Mouse (Mus musculus) small intestine, adult 2 months (tissue): Measurements from ENCODE around the gene Pdss2. TPM values are rescaled to one million over a fixed set of nuclear protein-coding genes. Genes with fewer than 3 reads are reported as not detected.

ENCODE experiments used
- H3K27ac ChIP-seq: fragments of 200-500 bp; 2 replicates; pipeline ENCODE4 v1.5.1; 2012; ENCODE audit warnings: low read depth, low read length, control low read depth, inconsistent platforms; ENCODE audit not compliant: insufficient read depth
- H3K27me3 ChIP-seq: fragments of 200-500 bp; 2 replicates; pipeline ENCODE4 v1.6.1; 2012; ENCODE audit warnings: mild to moderate bottlenecking, moderate library complexity, low read length, inconsistent platforms; ENCODE audit not compliant: control insufficient read depth, insufficient read depth
- H3K36me3 ChIP-seq: fragments of 200-500 bp; 2 replicates; pipeline ENCODE4 v1.6.1; 2012; ENCODE audit warnings: mild to moderate bottlenecking, low read length, control low read depth, inconsistent platforms; ENCODE audit not compliant: control insufficient read depth, insufficient read depth
- H3K4me1 ChIP-seq: fragments of 200-500 bp; 2 replicates; pipeline ENCODE4 v1.6.1; 2012; ENCODE audit warnings: low read length, inconsistent platforms, mixed read lengths; ENCODE audit not compliant: control insufficient read depth, insufficient read depth, insufficient read length
- H3K4me3 ChIP-seq: fragments of 200-500 bp; 2 replicates; pipeline ENCODE4 v1.5.1; 2012; ENCODE audit warnings: low read depth, mild to moderate bottlenecking, control low read depth, inconsistent platforms, low read length, moderate library complexity
- CTCF ChIP-seq: fragments of 200-500 bp; IDR thresholded peaks from 2 replicates; pipeline ENCODE4 v1.5.1; 2012; ENCODE audit warnings: low read depth, mild to moderate bottlenecking, control low read depth, inconsistent platforms, low read length, moderate library complexity, mixed read lengths; ENCODE audit not compliant: insufficient replicate concordance, insufficient read length; ENCODE audit errors: extremely low read depth
- POLR2A ChIP-seq: fragments of 200-500 bp; IDR thresholded peaks from 2 replicates; pipeline ENCODE4 v1.6.1; 2012; ENCODE audit warnings: low read depth, mild to moderate bottlenecking, control low read depth, inconsistent platforms, low read length, moderate library complexity
- WGBS: fragments of 180-500 bp; shearing (Covaris S2); methylation state at CpG from one replicate; pipeline ENCODE4 v1.1.7; 2018; 5-methylcytosine and 5-hydroxymethylcytosine counted together
- polyA plus RNA-seq: library from polyadenylated mRNA; depleted of rRNA; stranded (reverse); fragments of >200 nt; gene quantifications from 2 replicates; pipeline ENCODE4 v1.2.3, GENCODE M21; 2012

Pdss2 gene
- polyA plus RNA-seq, 1 experiment: 10.5 TPM

- Histone ChIP-seq H3K27me3 (peaks cover 6% of the 10 kb centered on the region), H3K4me1 (peaks cover 2% of the 10 kb centered on the region; the same call in 1 of the 2 replicates), H3K27ac (peak overlapping the region; percentile 4; the same call in 1 of the 2 replicates), H3K36me3 (no peaks in the 10 kb centered on the region), H3K4me3 (peak overlapping the region; percentile 71)
- 3% methylated on average over 42 of the region's 42 CpGs for WGBS
- no peak for TF ChIP-seq CTCF
- TF ChIP-seq POLR2A: no peak
Observed at GRCm38 (mm10) chr10:43477865-43478681, 256.8 kb downstream of the Pdss2 start.

DNA sequence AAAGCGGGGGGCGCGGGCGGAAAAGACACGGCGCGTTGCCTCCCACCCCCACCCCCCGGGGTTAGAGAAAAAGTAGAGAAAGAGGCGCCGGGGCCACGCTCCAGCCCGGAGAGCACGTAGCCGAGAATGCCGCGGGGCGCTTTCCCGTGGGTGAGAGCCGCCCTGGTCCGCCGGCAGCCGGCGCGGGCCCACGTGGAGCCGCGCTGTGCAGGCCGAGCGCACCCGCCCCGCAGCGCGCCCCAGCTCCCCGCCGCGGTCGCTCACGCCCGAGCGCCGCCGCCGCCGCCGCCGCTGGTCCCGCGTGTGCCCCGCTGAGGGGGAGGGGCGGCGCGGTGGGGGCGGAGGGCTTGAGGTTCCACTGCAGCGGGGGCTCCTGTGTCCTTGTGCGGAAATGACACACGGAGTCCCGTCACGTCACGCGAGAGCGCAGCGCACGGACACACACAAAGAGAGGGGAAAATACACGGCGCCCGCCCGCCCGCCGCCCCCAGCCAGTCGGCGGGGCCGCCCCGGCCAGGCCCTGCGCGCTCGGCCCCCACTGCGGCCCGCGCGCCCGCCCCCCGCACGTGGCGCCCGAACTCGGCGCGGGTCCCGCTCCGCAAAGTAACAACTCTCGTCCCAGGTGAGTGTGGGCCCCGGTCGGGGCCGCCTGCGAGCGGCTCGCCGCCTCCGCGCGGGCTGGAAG, 257.6 kb downstream of the Pdss2 start, which contains the start of gene Bend3:
Gene Bend3 (plus strand): TSS at position 81 of the 685 bp plus-strand sequence.
- H3K36me3 ChIP-seq: no peaks in the 10 kb centered on the region
- TF ChIP-seq POLR2A (no peak), CTCF (no peak)
- peaks cover 3% of the 10 kb centered on the region; the same call in 1 of the 2 replicates for H3K27me3 ChIP-seq
- peaks cover 2% of the 10 kb centered on the region; the same call in 1 of the 2 replicates for H3K4me1 ChIP-seq
- H3K4me3 ChIP-seq: peak within 1 kb of the TSS; percentile 71
- WGBS: under 1% methylated on average over 99 of the region's 101 CpGs
- peak within 1 kb of the TSS; percentile 54 for H3K27ac ChIP-seq

- Histone ChIP-seq H3K27ac (peak overlapping the region; percentile 64), H3K36me3 (no peaks in the 10 kb centered on the region), H3K4me1 (peaks cover 2% of the 10 kb centered on the region; the same call in 1 of the 2 replicates), H3K27me3 (peaks cover 3% of the 10 kb centered on the region; the same call in 1 of the 2 replicates), H3K4me3 (peak overlapping the region; percentile 71)
- WGBS: under 1% methylated on average over 97 of the region's 103 CpGs
- TF ChIP-seq CTCF (peak; percentile 75), POLR2A (peak; percentile 24)
Observed at GRCm38 (mm10) chr10:43479436-43480157, 258.3 kb downstream of the Pdss2 start.

DNA sequence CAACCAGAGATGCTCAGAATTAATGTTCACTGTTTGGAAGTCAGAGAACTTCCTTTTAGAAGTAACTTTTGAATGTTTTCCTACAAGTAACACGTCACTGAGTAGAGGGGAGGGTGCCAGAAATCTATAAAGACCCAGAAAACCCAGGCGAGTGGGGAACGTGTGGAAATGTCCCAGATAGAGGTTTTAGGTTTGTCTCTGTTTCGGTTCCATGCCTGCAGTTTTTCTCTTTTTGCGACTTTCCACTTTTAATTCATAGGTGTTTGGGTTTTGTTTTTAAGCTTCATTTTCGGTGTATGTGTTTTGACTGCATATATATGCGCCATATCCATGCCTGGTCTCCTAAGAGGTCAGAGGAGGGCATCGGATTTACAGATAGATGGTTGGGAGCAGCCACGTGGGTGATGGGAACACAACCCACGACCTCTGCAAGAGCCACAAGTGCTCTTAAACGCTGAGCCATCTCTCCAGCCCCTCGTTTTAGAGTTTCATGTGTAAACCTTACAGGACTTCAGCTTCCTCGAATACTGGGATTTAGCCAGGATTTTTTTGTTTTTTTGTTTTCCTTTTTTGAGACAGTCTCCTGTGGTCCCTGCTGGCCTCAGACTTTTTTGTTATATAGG, 259.1 kb downstream of the Pdss2 start:
- H3K27ac ChIP-seq: peak overlapping the region; percentile 64
- 27% methylated on average over 13 of the region's 13 CpGs for WGBS
- no peak for TF ChIP-seq CTCF
- no peak for TF ChIP-seq POLR2A
- no peaks in the 10 kb centered on the region for H3K36me3 ChIP-seq
- peaks cover 2% of the 10 kb centered on the region; the same call in 1 of the 2 replicates for H3K4me1 ChIP-seq
- H3K4me3 ChIP-seq: peak overlapping the region; percentile 71
- H3K27me3 ChIP-seq: peaks cover 3% of the 10 kb centered on the region; the same call in 1 of the 2 replicates

DNA sequence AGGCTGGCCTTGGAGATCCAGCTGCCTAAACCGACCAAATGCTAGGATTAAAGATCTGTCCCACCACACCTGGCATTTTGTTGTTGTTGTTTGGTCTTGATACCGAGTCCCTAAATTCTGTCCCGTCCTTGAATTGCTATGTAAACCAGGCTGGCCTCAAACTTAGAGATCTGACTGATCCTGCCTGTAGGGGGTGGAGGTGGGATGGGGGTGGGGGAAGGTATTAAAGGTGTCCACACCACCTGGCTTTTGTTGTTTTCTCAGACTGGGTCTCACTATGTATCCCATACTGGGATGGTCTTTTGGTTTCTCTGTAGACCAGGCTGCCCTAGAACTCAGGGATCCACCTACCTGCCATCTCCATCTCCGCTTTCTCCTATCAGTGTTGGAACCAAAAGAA, 259.9 kb downstream of the Pdss2 start:
- 80% methylated on average over 4 of the region's 4 CpGs for WGBS
- peaks cover 2% of the 10 kb centered on the region; the same call in 1 of the 2 replicates for H3K4me1 ChIP-seq

GRCm38 (mm10) chr10:43482021-43482420, 260.7 kb downstream of the Pdss2 start:
- H3K4me1 ChIP-seq: peaks cover 2% of the 10 kb centered on the region; the same call in 1 of the 2 replicates
- TF ChIP-seq POLR2A (no peak), CTCF (no peak)
- 94% methylated on average over 5 of the region's 5 CpGs for WGBS
- H3K27me3 ChIP-seq: peaks cover 3% of the 10 kb centered on the region; the same call in 1 of the 2 replicates
- no peaks in the 10 kb centered on the region for H3K36me3 ChIP-seq
- H3K27ac ChIP-seq: no peak overlapping the region
- no peak overlapping the region for H3K4me3 ChIP-seq

More for the DNA sequence above, 259.9 kb downstream of the Pdss2 start:
- H3K27ac ChIP-seq: no peak overlapping the region
- no peak overlapping the region for H3K4me3 ChIP-seq
- TF ChIP-seq CTCF: no peak
- no peak for TF ChIP-seq POLR2A
- H3K36me3 ChIP-seq: no peaks in the 10 kb centered on the region
- H3K27me3 ChIP-seq: peaks cover 3% of the 10 kb centered on the region; the same call in 1 of the 2 replicates
